Mouse (Mus musculus): Measurements from ENCODE around the gene Ndufa11.

Ndufa11 gene

GRCm38 (mm10) chr17:56758132-56758531 lies 40.6 kb downstream of the Ndufa11 start:
- peak; percentile 70 to 89 for DNase-seq (ENCODE audit: low spot score in 2 of 2)

- no peak for DNase-seq (ENCODE audit: low spot score in 2 of 2)
These were observed 41.7 kb downstream of the Ndufa11 start for GRCm38 (mm10) chr17:56759261-56759660.

GRCm38 (mm10) chr17:56761077-56761476 lies 43.5 kb downstream of the Ndufa11 start:
- DNase-seq (ENCODE audit: low spot score in 2 of 2), result no peak

GRCm38 (mm10) chr17:56761991-56762410 lies 44.4 kb downstream of the Ndufa11 start:
- DNase-seq (ENCODE audit: low spot score in 2 of 2), result peak; percentile 87 to 95

- DNase-seq (ENCODE audit: low spot score in 2 of 2), result peak; percentile 75 to 78
These were observed 45.5 kb downstream of the Ndufa11 start for GRCm38 (mm10) chr17:56762769-56763731.

GRCm38 (mm10) chr17:56763741-56764250 lies 46.2 kb downstream of the Ndufa11 start:
- no peak for DNase-seq (ENCODE audit: low spot score in 2 of 2)

GRCm38 (mm10) chr17:56764474-56765354 lies 47.1 kb downstream of the Ndufa11 start, which contains the start of gene Dus3l:
Dus3l (plus strand) TSS chr17:56764757.
- DNase-seq (ENCODE audit: low spot score in 2 of 2), result peak; percentile 89 to 97

- no peak for DNase-seq (ENCODE audit: low spot score in 2 of 2)
These were observed 47.9 kb downstream of the Ndufa11 start for GRCm38 (mm10) chr17:56765431-56765830.

GRCm38 (mm10) chr17:56766631-56767405 lies 49.3 kb downstream of the Ndufa11 start:
- no peak for DNase-seq (ENCODE audit: low spot score in 2 of 2)

- no peak for DNase-seq (ENCODE audit: low spot score in 2 of 2)
These were observed 50.1 kb downstream of the Ndufa11 start for GRCm38 (mm10) chr17:56767531-56768135.

- no peak for DNase-seq (ENCODE audit: low spot score in 2 of 2)
These were observed 51.4 kb downstream of the Ndufa11 start for GRCm38 (mm10) chr17:56768941-56769340.

GRCm38 (mm10) chr17:56769950-56770349 lies 52.4 kb downstream of the Ndufa11 start, which contains the start of gene Prr22:
Prr22 (plus strand) TSS chr17:56770250.
- no peak for DNase-seq (ENCODE audit: low spot score in 2 of 2)
